Mouse (Mus musculus): ENCODE results near the gene Rbms1.
A peak's percentile ranks its signal among the peaks of the same experiment; 100 is the strongest.

The Rbms1 gene

GRCm38 (mm10) chr2:60962671-60963421 is at the start of gene Rbms1:
Rbms1 (minus strand) TSS chr2:60963192.
- peak; percentile 48 for DNase-seq (ENCODE audit: low read depth, low spot score)

GRCm38 (mm10) chr2:61012249-61012828 is 49.3 kb upstream of the Rbms1 start:
- DNase-seq (ENCODE audit: low read depth, low spot score): no peak

- DNase-seq (ENCODE audit: low read depth, low spot score): no peak
These were observed 23.3 kb upstream of the Rbms1 start for GRCm38 (mm10) chr2:60986286-60986685.

GRCm38 (mm10) chr2:60978538-60979313 is 15.7 kb upstream of the Rbms1 start:
- no peak for DNase-seq (ENCODE audit: low read depth, low spot score)

GRCm38 (mm10) chr2:60972189-60972814 is 9.3 kb upstream of the Rbms1 start:
- no peak for DNase-seq (ENCODE audit: low read depth, low spot score)

- DNase-seq (ENCODE audit: low read depth, low spot score): peak; percentile 4
These were observed 624 bp upstream of the Rbms1 start for GRCm38 (mm10) chr2:60963616-60964015.

- peak; percentile 27 for DNase-seq (ENCODE audit: low read depth, low spot score)
These were observed 856 bp downstream of the Rbms1 start for GRCm38 (mm10) chr2:60962001-60962670.

- DNase-seq (ENCODE audit: low read depth, low spot score): no peak
These were observed 1.7 kb downstream of the Rbms1 start for GRCm38 (mm10) chr2:60961281-60961680.

GRCm38 (mm10) chr2:60948241-60948640 is 14.8 kb downstream of the Rbms1 start:
- DNase-seq (ENCODE audit: low read depth, low spot score): no peak

GRCm38 (mm10) chr2:60947817-60948216 is 15.2 kb downstream of the Rbms1 start:
- no peak for DNase-seq (ENCODE audit: low read depth, low spot score)

GRCm38 (mm10) chr2:60940454-60940961 is 22.5 kb downstream of the Rbms1 start:
- DNase-seq (ENCODE audit: low read depth, low spot score): no peak

GRCm38 (mm10) chr2:60939957-60940356 is 23.0 kb downstream of the Rbms1 start:
- DNase-seq (ENCODE audit: low read depth, low spot score): no peak

- DNase-seq (ENCODE audit: low read depth, low spot score): no peak
These were observed 26.1 kb downstream of the Rbms1 start for GRCm38 (mm10) chr2:60936910-60937309.

- DNase-seq (ENCODE audit: low read depth, low spot score): no peak
These were observed 34.0 kb downstream of the Rbms1 start for GRCm38 (mm10) chr2:60928948-60929347.

- DNase-seq (ENCODE audit: low read depth, low spot score): no peak
These were observed 34.9 kb downstream of the Rbms1 start for GRCm38 (mm10) chr2:60927906-60928775.

- no peak for DNase-seq (ENCODE audit: low read depth, low spot score)
These were observed 37.9 kb downstream of the Rbms1 start for GRCm38 (mm10) chr2:60925063-60925462.

- DNase-seq (ENCODE audit: low read depth, low spot score): peak; percentile 65
These were observed 39.0 kb downstream of the Rbms1 start for GRCm38 (mm10) chr2:60923756-60924544.

- DNase-seq (ENCODE audit: low read depth, low spot score): peak; percentile 36
These were observed 39.9 kb downstream of the Rbms1 start for GRCm38 (mm10) chr2:60923111-60923510.

GRCm38 (mm10) chr2:60922351-60922750 is 40.6 kb downstream of the Rbms1 start:
- DNase-seq (ENCODE audit: low read depth, low spot score): no peak
